Comparison of ENCODE assay signal across 21 mouse cellular contexts in the genomic region with DNA sequence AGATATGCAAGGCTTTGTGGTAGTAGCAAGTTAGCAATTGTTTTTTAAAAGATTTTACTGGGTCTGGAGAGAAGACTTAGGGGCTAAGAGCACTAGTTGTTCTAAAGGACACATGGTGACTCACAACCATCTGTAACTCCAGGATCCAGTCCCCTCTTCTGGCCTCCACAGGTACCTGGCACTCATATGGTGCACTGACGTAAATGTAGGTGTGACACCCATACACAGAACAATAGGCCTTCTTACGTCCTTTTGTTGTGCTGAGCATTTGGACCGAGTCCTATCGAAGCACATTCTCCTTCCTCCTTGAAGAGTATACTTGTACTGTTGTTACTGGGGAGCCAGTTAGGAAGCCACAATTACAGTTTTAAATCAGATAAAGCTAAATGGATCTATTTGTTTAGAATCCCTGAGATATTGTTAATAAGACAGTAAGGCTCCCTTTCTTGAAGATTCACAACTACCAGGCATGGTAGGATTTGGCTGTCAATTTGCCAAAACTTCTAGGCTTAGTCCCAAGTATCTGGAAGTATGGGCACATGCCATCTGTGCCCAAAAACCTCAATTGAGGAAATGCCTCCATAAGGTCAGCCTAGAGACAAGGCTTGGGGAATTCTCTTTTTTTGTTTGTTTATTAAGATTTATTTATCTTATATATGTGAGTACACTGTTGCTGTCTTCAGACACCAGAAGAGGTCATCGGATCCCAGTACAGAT. TPM values are rescaled to one million over a fixed set of nuclear protein-coding genes. Genes with fewer than 3 reads are reported as not detected.
DNase-seq lines count a peak whose midpoint lies in the region; TF ChIP-seq lines count a peak whose summit lies in the region.
"Had no signal": no experiment of that assay in that cellular context is flagged by ENCODE, and none has a peak within 500 bp of the region (broad histone marks: within the 10 kb centered on the region; RNA-seq: fewer than 3 reads in every experiment).

No protein-coding gene starts in this region.

- H3K4me3 ChIP-seq in cerebellum, adult 2 months (replicated peaks; ENCODE audit: insufficient read depth, low read depth, low read length), result no peak overlapping the region
- H3K4me3 ChIP-seq: heart, embryonic 12.5 days; intestine, embryonic 15.5 days; midbrain, embryonic 13.5 days; neural tube, embryonic 13.5 days had no signal

- no peaks in the 10 kb centered on the region for H3K27me3 ChIP-seq in cerebellum, adult 2 months (ENCODE audit: control insufficient read depth, insufficient read depth, low read length)
- H3K27me3 ChIP-seq: heart, embryonic 12.5 days; intestine, embryonic 15.5 days; midbrain, embryonic 13.5 days; neural tube, embryonic 13.5 days had no signal

- peaks cover 3% of the 10 kb centered on the region; the same call in 1 of the 2 replicates for H3K4me1 ChIP-seq in cerebellum, adult 2 months (ENCODE audit: control insufficient read depth, insufficient read depth, low read length)
- H3K4me1 ChIP-seq: heart, embryonic 12.5 days; intestine, embryonic 15.5 days; midbrain, embryonic 13.5 days; neural tube, embryonic 13.5 days had no signal

- H3K27ac ChIP-seq in cerebellum, adult 2 months (ENCODE audit: insufficient read depth, low read length), result peak overlapping the region; percentile 92
- H3K27ac ChIP-seq: hindbrain, embryonic 14.5 days; intestine, embryonic 15.5 days; midbrain, embryonic 13.5 days; neural tube, embryonic 13.5 days had no signal

- TF ChIP-seq CTCF in cerebellum, adult 2 months (IDR thresholded peaks at IDR 0.05; ENCODE audit: borderline replicate concordance, insufficient read depth, low read depth, low read length), result no peak

- WGBS in cerebellum, adult 2 months, result 33% methylated on average over 5 of the region's 5 CpGs

- TF ChIP-seq POLR2A in cerebellum, adult 2 months (IDR thresholded peaks at IDR 0.05; ENCODE audit: borderline replicate concordance, insufficient read depth, low read length), result no peak

- DNase-seq in layer of hippocampus, adult 11-12 months (ENCODE audit: low spot score), result peak; percentile 24
- DNase-seq in layer of hippocampus, postnatal 25 days (ENCODE audit: extremely low spot score in 1 of 2, low spot score in 1 of 2), result no peak
- peak; percentile 86 for DNase-seq in brain, adult 2 months (ENCODE audit: low read depth, low spot score)
- peak; percentile 50 to 79 for DNase-seq in cerebellum, adult 2 months
- DNase-seq in cerebellum, postnatal 36 days, result peak; percentile 28 to 54
- DNase-seq in left cerebral cortex, postnatal 36 days (ENCODE audit: low spot score in 2 of 2), result no peak
- DNase-seq in adrenal gland, adult 8-10 months, result no peak
- DNase-seq: heart, postnatal 14 days; kidney, postnatal 36 days; left cerebral cortex, postnatal 4 days; liver; liver, postnatal 0 days; lung, postnatal 14 days; right cerebral cortex, adult 18-20 months; thymus, postnatal 14 days had no signal

- intact Hi-C loops in left cerebral cortex, postnatal 36 days (cut with DNase I), result no loop called here

RNA-seq across cellular contexts. Expression of gene Ccdc90b, which starts 19.7 kb away (rescaled TPM):
- 10 to 100 TPM; 13.8 to 14.1 TPM for total RNA-seq in layer of hippocampus, postnatal 25 days (2021)
- polyA plus RNA-seq in cerebellum, adult 2 months (2012; rRNA removed), result 21.0 and 22.0 TPM in 2 replicates
- total RNA-seq in left cerebral cortex, postnatal 36 days (2021), result 10 to 100 TPM; 14.9 to 15.4 TPM
- 10 to 100 TPM; 46.5 to 52.0 (median 50.4) TPM for total RNA-seq in adrenal gland, adult 8-10 months (2022)

RNA-seq across cellular contexts. Expression of gene Ankrd42, which starts 56.3 kb away (rescaled TPM):
- total RNA-seq in layer of hippocampus, postnatal 25 days (2021), result 10 to 100 TPM; 17.3 to 19.6 TPM
- 8.1 and 9.3 TPM in 2 replicates for polyA plus RNA-seq in cerebellum, adult 2 months (2012; rRNA removed)
- total RNA-seq in left cerebral cortex, postnatal 36 days (2021), result 10 to 100 TPM; 20.6 to 24.3 TPM
- 10 to 100 TPM in 2 of 4 experiments, 1 to 10 TPM in 2; 8.5 to 12.1 (median 10.2) TPM for total RNA-seq in adrenal gland, adult 8-10 months (2022)
- total RNA-seq: granulocyte monocyte progenitor cell, adult 5-6 weeks had no signal

Comparison
In these comparisons a context has a peak if more than half of its experiments do, and no peak if none do; other contexts are left out.
1. DNase-seq: peak in layer of hippocampus, adult 11-12 months (single experiment), brain, adult 2 months (single experiment), cerebellum, adult 2 months (2 of 2) and cerebellum, postnatal 36 days (2 of 2); none in layer of hippocampus, postnatal 25 days (0 of 2), left cerebral cortex, postnatal 36 days (0 of 2) and adrenal gland, adult 8-10 months (single experiment).